Mouse (Mus musculus): ENCODE measurements around the gene Ncs1.

DNA sequence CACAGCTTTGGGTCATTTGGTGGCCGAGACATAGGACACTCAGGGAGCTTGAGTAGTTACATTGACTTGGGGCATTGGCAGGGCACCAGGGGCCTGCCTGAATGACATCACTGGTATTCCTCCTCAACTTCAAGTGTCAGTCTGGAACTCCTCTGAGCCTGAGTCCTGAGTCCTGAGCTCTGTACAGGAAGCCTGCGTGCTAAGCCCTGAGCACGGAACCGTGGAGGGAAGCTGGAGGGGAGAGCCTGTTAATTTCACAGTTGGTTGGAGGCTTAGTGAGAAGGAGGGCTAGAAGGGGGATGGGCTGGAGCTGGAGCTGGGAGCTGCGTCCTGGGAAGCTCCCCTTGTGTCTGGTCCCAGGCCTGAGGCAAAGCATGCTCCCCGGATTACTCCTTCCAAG lies 21.8 kb downstream of the Ncs1 start:
- TF ChIP-seq POLR2A (IDR thresholded peaks at IDR 0.05; ENCODE audit: low read depth, low read length) (no peak), CTCF (IDR thresholded peaks at IDR 0.05; ENCODE audit: extremely low read depth, insufficient read length, insufficient replicate concordance, low read depth, low read length) (no peak)
